Mouse (Mus musculus): ENCODE measurements around the gene Wfdc3. TPM values are rescaled to one million over a fixed set of nuclear protein-coding genes. Genes with fewer than 3 reads are reported as not detected.

Gene Wfdc3
- total RNA-seq, 1 experiment from 2014 or later = 1.9 TPM

GRCm38 (mm10) chr2:164705991-164706390 is 39.7 kb downstream of the Wfdc3 start:
- ATAC-seq (replicated peaks in 1 of 2; ENCODE audit: insufficient read depth in 1 of 2, low FRiP score in 2 of 2, low TSS enrichment in 1 of 2, low read depth in 1 of 2, poor library complexity in 2 of 2, severe bottlenecking in 2 of 2) = no peak

- no peak for ATAC-seq (replicated peaks in 1 of 2; ENCODE audit: insufficient read depth in 1 of 2, low FRiP score in 2 of 2, low TSS enrichment in 1 of 2, low read depth in 1 of 2, poor library complexity in 2 of 2, severe bottlenecking in 2 of 2)
Observed at GRCm38 (mm10) chr2:164705328-164705727, 40.4 kb downstream of the Wfdc3 start.

DNA sequence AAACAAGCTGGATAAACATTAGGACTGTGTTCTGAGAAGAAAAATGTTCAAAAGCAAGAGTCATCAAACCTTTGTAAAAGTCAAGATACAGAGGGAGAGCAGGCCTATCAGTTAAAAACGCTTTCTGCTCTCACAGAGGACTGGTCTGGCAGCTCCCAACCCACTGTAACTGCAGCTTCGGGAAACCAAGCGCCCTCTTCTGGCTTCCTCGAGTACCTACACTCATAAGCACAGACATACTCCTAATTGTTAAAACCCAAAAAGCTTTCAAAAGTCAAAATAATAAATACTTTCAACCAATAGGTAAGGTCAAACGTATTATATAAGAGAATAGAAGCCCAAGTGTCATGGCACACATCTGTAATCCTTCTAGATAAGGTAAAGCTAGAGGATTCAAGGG is 41.5 kb downstream of the Wfdc3 start:
- no peak for ATAC-seq (replicated peaks in 1 of 2; ENCODE audit: insufficient read depth in 1 of 2, low FRiP score in 2 of 2, low TSS enrichment in 1 of 2, low read depth in 1 of 2, poor library complexity in 2 of 2, severe bottlenecking in 2 of 2)

DNA sequence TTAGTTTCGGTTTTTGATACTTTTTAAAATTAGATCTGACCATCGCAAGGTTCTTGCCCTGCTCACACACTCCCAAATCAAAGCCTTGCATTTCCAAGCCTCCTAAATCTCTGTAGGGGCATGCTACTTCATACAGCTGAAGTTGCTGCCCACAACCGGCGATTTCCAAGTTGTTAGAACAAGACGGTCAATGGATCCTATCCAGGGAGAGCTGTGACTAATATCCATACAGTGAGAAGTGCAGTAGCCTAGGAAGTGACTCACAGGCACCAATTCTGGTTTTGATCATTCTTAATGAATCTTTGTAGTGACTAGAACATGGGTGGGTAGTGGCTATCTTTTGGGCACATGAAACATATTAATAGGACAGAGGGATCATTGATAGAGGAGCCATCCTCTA is 44.0 kb downstream of the Wfdc3 start:
- ATAC-seq (replicated peaks in 1 of 2; ENCODE audit: insufficient read depth in 1 of 2, low FRiP score in 2 of 2, low TSS enrichment in 1 of 2, low read depth in 1 of 2, poor library complexity in 2 of 2, severe bottlenecking in 2 of 2) = no peak

DNA sequence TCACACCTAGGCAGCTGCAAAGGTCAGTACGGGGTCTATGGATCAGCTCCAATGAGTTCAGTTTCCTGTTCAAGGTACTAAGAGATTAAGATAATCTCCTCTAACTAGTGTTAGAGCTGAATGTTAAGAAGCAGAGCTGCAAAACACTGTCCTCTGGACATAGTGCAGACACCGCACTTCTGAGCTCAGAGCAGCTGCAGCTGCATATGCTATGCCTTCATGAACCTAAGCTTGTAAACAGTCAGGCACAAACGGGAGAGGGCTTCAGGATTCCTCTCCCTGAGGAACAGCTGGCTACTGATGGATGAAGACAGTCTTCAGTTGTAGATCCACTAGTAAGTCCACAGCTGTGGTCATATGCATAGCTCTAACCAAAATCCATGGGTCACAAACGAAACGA is 44.8 kb downstream of the Wfdc3 start:
- ATAC-seq (replicated peaks in 1 of 2; ENCODE audit: insufficient read depth in 1 of 2, low FRiP score in 2 of 2, low TSS enrichment in 1 of 2, low read depth in 1 of 2, poor library complexity in 2 of 2, severe bottlenecking in 2 of 2) = no peak

DNA sequence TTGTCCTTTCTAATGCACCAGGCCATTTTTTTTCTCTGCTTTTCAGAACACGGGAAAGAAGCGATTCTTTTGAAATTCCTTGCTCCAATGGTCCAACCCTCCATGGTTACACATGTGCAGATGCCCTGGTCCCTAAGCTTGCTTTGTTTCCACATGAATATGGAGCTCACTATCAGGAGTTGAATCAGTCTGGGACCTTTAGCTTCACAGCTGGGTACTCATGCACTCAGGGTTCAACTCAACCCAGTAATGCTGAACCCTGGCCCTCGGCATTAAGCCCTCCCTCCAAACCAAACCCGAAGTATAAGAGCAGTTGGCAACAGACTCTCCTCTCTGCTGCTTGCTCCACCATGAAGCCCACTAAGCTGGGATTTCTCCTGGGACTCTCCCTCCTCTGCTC is 47.5 kb downstream of the Wfdc3 start, which contains the start of gene Spint4:
Spint4 (plus strand) TSS at position 301 of the 400 bp plus-strand sequence.
- no peak for ATAC-seq (replicated peaks in 1 of 2; ENCODE audit: insufficient read depth in 1 of 2, low FRiP score in 2 of 2, low TSS enrichment in 1 of 2, low read depth in 1 of 2, poor library complexity in 2 of 2, severe bottlenecking in 2 of 2)

- no peak for ATAC-seq (replicated peaks in 1 of 2; ENCODE audit: insufficient read depth in 1 of 2, low FRiP score in 2 of 2, low TSS enrichment in 1 of 2, low read depth in 1 of 2, poor library complexity in 2 of 2, severe bottlenecking in 2 of 2)
Observed at GRCm38 (mm10) chr2:164684807-164685206, 60.9 kb downstream of the Wfdc3 start, which contains the start of gene Wfdc13. TSS of gene Wfdc13 (plus strand) at chr2:164685107.

Other genes with a start within 250 kb of the Wfdc3 start
- 28.1 and 28.2 TPM in 2 replicates for gene Pigt, start 248.4 kb downstream of the Wfdc3 start, total RNA-seq (2017)
- gene Wfdc2, start 183.5 kb downstream of the Wfdc3 start, total RNA-seq (2017) = 7.5 and 11.6 TPM in 2 replicates
- not detected in 2 replicates for gene Spint3, start 172.5 kb downstream of the Wfdc3 start, total RNA-seq (2017)
- not detected in 2 replicates for gene Wfdc6a, start 160.5 kb downstream of the Wfdc3 start, total RNA-seq (2017)
- not detected in 2 replicates for gene Eppin, start 152.3 kb downstream of the Wfdc3 start, total RNA-seq (2017)
- gene Wfdc6b, start 132.4 kb downstream of the Wfdc3 start, total RNA-seq (2017) = not detected in 2 replicates
- gene Wfdc8, start 132.3 kb downstream of the Wfdc3 start, total RNA-seq (2017) = not detected in 2 replicates
- gene Wfdc16, start 107.1 kb downstream of the Wfdc3 start, total RNA-seq (2017) = not detected in 2 replicates
- gene Wfdc10, start 89.9 kb downstream of the Wfdc3 start, total RNA-seq (2017) = 3.5 TPM in 1 of 2 replicates, not detected in the other
- gene Wfdc9, start 89.3 kb downstream of the Wfdc3 start, total RNA-seq (2017) = not detected in 2 replicates
- gene Wfdc11, start 71.8 kb downstream of the Wfdc3 start, total RNA-seq (2017) = not detected in 2 replicates
- gene Wfdc13, start 60.8 kb downstream of the Wfdc3 start, total RNA-seq (2017) = not detected in 2 replicates
- not detected in 2 replicates for gene Spint4, start 47.4 kb downstream of the Wfdc3 start, total RNA-seq (2017)
- gene Spint5, start 30.6 kb downstream of the Wfdc3 start, total RNA-seq (2017) = not detected in 2 replicates
- 22.9 and 31.3 TPM in 2 replicates for gene Dnttip1, start 52 bp upstream of the Wfdc3 start, total RNA-seq (2017)
- gene Ube2c, start 24.0 kb upstream of the Wfdc3 start, total RNA-seq (2017) = 60.3 and 131 TPM in 2 replicates
- gene Tnnc2, start 34.0 kb upstream of the Wfdc3 start, total RNA-seq (2017) = 1.6 TPM in 1 of 2 replicates, not detected in the other
- gene Snx21, start 39.9 kb upstream of the Wfdc3 start, total RNA-seq (2017) = 2.0 and 2.2 TPM in 2 replicates
- gene Acot8, start 59.0 kb upstream of the Wfdc3 start, total RNA-seq (2017) = 7.5 and 28.1 TPM in 2 replicates
- 2.5 and 4.1 TPM in 2 replicates for gene Zswim3, start 59.2 kb upstream of the Wfdc3 start, total RNA-seq (2017)
- gene Zswim1, start 76.8 kb upstream of the Wfdc3 start, total RNA-seq (2017) = 1.9 and 2.4 TPM in 2 replicates
- not detected in 2 replicates for gene Spata25, start 82.6 kb upstream of the Wfdc3 start, total RNA-seq (2017)
- 53.0 and 74.2 TPM in 2 replicates for gene Ctsa, start 86.9 kb upstream of the Wfdc3 start, total RNA-seq (2017)
- 2.1 TPM in 1 of 2 replicates, not detected in the other for gene Neurl2, start 87.5 kb upstream of the Wfdc3 start, total RNA-seq (2017)
- 0.55 and 0.56 TPM in 2 replicates for gene Pltp, start 111.8 kb upstream of the Wfdc3 start, total RNA-seq (2017)
- gene Pcif1, start 133.4 kb upstream of the Wfdc3 start, total RNA-seq (2017) = 19.7 and 23.4 TPM in 2 replicates
- gene Zfp335, start 165.8 kb upstream of the Wfdc3 start, total RNA-seq (2017) = 6.6 and 10.5 TPM in 2 replicates
- gene Mmp9, start 194.8 kb upstream of the Wfdc3 start, total RNA-seq (2017) = 15.3 and 37.5 TPM in 2 replicates
- 0.45 and 0.63 TPM in 2 replicates for gene Slc12a5, start 214.9 kb upstream of the Wfdc3 start, total RNA-seq (2017)

Data from hematopoietic stem cell, adult 5-6 weeks (primary cell).